Mouse (Mus musculus) cerebellum, adult 2 months (tissue): ENCODE data around the gene Sik3.
"Not testable (repeated sequence)": the region's sequence is repeated elsewhere in the genome, so short reads cannot be mapped to it uniquely, and the experiment has no call there.

Experiments
- CTCF ChIP-seq: fragments of 200-500 bp; IDR thresholded peaks from 2 replicates; pipeline ENCODE4 v1.5.1; 2011; ENCODE audit warnings: low read depth, mild to moderate bottlenecking, control low read depth, low read length, moderate library complexity, borderline replicate concordance; ENCODE audit not compliant: insufficient read depth
- POLR2A ChIP-seq: fragments of 200-500 bp; IDR thresholded peaks from 2 replicates; pipeline ENCODE4 v1.6.1; 2011; ENCODE audit warnings: low read length, control low read depth, borderline replicate concordance; ENCODE audit not compliant: insufficient read depth

- not testable (repeated sequence) for TF ChIP-seq CTCF, POLR2A
These were observed 143.2 kb downstream of the Sik3 start for GRCm38 (mm10) chr9:46155818-46156217.
